Mouse (Mus musculus): ENCODE data around the gene Tcte1. TPM values are rescaled to one million over a fixed set of nuclear protein-coding genes. Genes with fewer than 3 reads are reported as not detected.
A peak's percentile ranks its signal among the peaks of the same experiment; 100 is the strongest.

Tcte1 gene
- total RNA-seq, 2 experiments from 2014 or later, result 0.12 TPM; not detected in 1

DNA sequence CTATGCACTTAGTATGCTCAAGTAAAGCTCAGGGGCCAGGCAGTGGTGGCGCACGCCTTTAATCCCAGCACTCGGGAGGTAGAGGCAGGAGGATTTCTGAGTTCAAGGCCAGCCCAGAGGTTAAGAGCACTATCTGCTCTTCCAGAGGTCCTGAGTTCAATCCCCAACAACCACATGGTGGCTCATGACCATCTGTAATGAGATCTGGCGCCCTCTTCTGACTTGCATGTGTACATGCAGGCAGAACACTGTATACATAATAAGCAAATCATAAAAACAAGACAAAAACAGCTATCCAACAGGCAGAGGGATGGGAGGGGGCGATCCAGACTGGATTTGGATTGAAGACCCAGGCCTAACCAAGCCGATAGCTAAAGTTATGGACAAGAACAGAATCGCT lies 55.6 kb downstream of the Tcte1 start:
- intact Hi-C loops (cut with DNase I), result no loop called here

GRCm38 (mm10) chr17:45579554-45579953 lies 56.3 kb downstream of the Tcte1 start:
- intact Hi-C loops (cut with DNase I), result no loop called here
- no peak for DNase-seq

More for the DNA sequence above, 55.6 kb downstream of the Tcte1 start:
- no peak for DNase-seq

GRCm38 (mm10) chr17:45580958-45581477 lies 57.8 kb downstream of the Tcte1 start:
- intact Hi-C loops (cut with DNase I), result loop anchor here (2.0 to 5.0 kb wide), 2 partner anchors 62 to 136 kb away; no protein-coding TSS in a partner anchor
- DNase-seq, result peak in 1 of 2 experiments; percentile 55

- peak; percentile 73 to 81 for DNase-seq
- intact Hi-C loops (cut with DNase I), result loop anchor here (2.0 to 5.0 kb wide), 2 partner anchors 61 to 136 kb away; no protein-coding TSS in a partner anchor
These were observed 58.3 kb downstream of the Tcte1 start for GRCm38 (mm10) chr17:45581567-45581983.

DNA sequence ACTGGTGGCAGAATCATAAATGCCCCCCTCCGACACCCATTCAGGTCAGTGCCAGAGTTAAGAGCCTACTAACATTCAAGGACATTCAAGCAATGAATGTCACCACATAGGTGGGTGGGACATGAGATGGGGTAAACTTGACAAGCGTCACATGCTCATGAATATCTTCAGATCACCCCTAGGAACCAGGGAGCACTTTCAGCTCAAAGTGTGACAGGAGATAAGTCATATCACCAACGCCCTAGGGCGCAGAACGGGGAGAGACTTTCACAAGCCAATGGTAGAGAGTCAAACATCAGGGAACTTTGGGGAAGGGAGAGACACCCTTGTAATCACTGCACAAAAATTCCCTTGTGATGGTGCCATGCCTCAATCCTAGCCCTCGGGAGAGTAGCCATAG lies 59.0 kb downstream of the Tcte1 start:
- intact Hi-C loops (cut with DNase I), result loop anchor here (2.0 to 5.0 kb wide), 2 partner anchors 15 to 135 kb away; no protein-coding TSS in a partner anchor
- DNase-seq, result no peak

DNA sequence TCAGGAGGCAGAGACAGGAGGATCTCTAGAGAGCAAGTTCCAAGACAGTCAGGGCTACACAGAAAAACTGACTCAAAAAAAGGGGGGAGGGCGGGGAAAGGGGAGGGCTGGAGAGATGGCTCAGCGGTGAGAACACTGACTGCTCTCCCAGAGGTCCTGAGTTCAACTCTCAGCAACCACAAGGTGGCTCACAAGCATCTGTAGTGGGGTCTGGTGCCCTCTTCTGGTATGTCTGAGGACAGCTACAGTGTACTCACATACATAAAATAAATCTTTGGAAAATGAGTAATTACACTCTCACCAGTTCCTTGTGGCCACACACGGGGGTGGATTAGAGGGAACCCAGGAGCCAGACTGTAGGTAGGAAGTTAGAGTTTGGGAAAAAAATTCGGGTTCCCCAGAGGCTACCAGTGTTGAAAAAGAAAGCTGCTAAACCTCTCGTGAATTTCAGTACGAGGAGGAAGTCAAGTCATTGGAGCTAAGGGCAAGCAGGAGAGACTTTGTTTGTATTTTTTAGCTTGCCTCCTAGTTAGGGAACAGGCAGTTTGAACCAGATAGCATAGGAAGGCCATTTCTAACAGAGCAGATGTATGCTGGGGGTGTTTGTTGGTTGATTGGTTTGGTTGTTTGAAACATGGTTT lies 59.6 kb downstream of the Tcte1 start:
- intact Hi-C loops (cut with DNase I), result loop anchor here (2.0 to 5.0 kb wide), 2 partner anchors 14 to 134 kb away; no protein-coding TSS in a partner anchor
- no peak for DNase-seq

GRCm38 (mm10) chr17:45584096-45584896 lies 61.1 kb downstream of the Tcte1 start:
- peak; percentile 92 to 95 for DNase-seq
- intact Hi-C loops (cut with DNase I), result loop anchor here (1.0 to 5.0 kb wide), 2 partner anchors 45 to 133 kb away; no protein-coding TSS in a partner anchor

DNA sequence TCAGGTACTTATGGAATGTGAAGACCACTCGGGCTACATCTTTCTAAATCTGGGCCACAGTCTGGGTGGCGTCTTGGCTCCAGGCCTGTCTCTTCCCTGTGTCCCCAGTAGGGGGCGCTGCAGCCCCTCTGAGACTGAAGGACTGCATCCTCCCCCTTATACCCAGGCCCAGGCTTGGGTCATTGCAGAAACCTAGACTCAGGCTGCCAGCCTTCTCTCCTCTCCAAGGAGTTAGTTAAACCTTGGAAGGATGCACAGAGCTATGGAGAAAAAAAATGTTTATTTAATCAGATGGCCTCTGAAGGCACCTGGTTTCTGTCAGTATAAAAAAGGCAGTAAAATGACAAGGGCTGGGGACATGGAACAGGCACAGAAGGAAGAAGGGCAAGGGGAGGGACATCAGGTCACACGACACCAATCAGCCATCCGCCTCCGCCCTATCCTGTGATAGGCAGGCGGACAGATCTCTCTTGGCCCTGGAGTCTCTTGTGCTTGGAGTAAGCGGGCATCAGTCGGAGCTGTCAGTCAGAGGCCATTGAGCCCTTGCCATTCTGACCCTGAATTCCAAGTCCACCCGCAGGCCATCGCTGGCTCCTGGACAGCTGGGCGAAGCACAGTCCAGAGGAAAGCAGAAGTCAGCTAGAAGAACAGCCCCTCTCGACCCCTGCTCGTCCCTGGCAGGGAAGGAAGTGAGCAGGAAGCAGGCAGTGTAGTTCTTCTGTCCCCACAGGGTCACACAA lies 61.9 kb downstream of the Tcte1 start:
- intact Hi-C loops (cut with DNase I), result loop anchor here (1.0 to 5.0 kb wide), 2 partner anchors 44 to 132 kb away; no protein-coding TSS in a partner anchor
- peak; percentile 87 to 92 for DNase-seq

DNA sequence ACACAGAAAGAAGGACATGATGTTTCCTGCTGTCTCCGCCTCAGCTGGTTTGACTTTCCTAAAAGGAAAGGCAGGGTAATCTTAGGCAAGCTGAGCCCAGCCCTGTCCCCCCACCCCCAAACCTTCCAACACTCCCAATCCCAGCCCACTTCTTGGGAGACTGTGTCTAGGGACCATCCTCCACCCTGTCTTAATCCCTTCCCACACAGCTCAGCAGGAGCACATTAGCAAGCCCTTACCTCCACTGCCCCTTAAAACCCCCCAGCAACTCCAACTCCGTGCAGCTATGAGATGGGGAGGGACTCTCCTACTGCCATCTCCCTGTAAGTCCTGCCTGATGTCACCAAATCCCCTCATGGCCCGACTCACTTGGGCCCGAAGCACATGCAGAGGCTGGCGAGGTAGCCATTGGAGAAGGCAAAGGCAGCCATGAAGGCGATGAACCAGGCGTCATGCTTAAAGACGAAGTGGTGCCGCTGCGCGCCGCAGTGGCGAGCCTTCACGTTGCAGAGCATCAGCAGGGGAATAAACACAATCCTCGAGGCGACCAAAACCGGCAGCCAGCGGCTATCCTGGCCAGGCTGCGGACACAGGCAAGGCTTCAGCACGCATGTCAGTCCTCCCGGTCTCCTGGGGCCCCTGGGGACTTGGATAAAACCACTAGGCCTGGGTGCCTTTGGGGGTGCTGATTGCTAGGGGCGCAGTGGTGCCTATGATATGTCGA lies 62.7 kb downstream of the Tcte1 start:
- intact Hi-C loops (cut with DNase I), result no loop called here
- DNase-seq, result no peak

- peak in 1 of 2 experiments; percentile 55 for DNase-seq
- intact Hi-C loops (cut with DNase I), result no loop called here
These were observed 63.2 kb downstream of the Tcte1 start for GRCm38 (mm10) chr17:45586449-45586837.

GRCm38 (mm10) chr17:45588370-45588769 lies 65.1 kb downstream of the Tcte1 start:
- intact Hi-C loops (cut with DNase I), result no loop called here

GRCm38 (mm10) chr17:45589236-45589635 lies 66.0 kb downstream of the Tcte1 start:
- DNase-seq, result no peak
- intact Hi-C loops (cut with DNase I), result no loop called here

More at GRCm38 (mm10) chr17:45588370-45588769, 65.1 kb downstream of the Tcte1 start:
- no peak for DNase-seq

GRCm38 (mm10) chr17:45589844-45590243 lies 66.6 kb downstream of the Tcte1 start:
- intact Hi-C loops (cut with DNase I), result no loop called here
- no peak for DNase-seq

- DNase-seq, result no peak
- intact Hi-C loops (cut with DNase I), result no loop called here
These were observed 67.2 kb downstream of the Tcte1 start for GRCm38 (mm10) chr17:45590410-45590809.

GRCm38 (mm10) chr17:45591701-45592605 lies 68.7 kb downstream of the Tcte1 start:
- DNase-seq, result peak; percentile 74 to 79
- intact Hi-C loops (cut with DNase I), result loop anchor here (2.0 kb wide), 1 partner anchor 35 kb away; no protein-coding TSS in a partner anchor

All from heart, postnatal 14 days (tissue).